Mouse (Mus musculus): ENCODE data around the gene Pabpc1l. TPM values are rescaled to one million over a fixed set of nuclear protein-coding genes. Genes with fewer than 3 reads are reported as not detected.

Gene Pabpc1l
- polyA plus RNA-seq, 2 experiments, result 0.22 TPM; not detected in 1

GRCm38 (mm10) chr2:164073120-164073519 is 47.9 kb downstream of the Pabpc1l start:
- no peak overlapping the region for H3K27ac ChIP-seq
- H3K4me1 ChIP-seq (replicated peaks; ENCODE audit: control insufficient read depth in 2 of 2, insufficient read depth in 2 of 2, low read length in 1 of 2), result peaks cover 3 to 23% of the 10 kb centered on the region in 2 experiments
- no peaks in the 10 kb centered on the region for H3K36me3 ChIP-seq (replicated peaks; ENCODE audit: control insufficient read depth, insufficient read depth, low read depth)
- no peaks in the 10 kb centered on the region for H3K27me3 ChIP-seq (ENCODE audit: control insufficient read depth, insufficient read depth, low read length)
- H3K4me3 ChIP-seq (ENCODE audit: insufficient read depth in 1 of 2, low read depth in 2 of 2, low read length in 2 of 2), result no peak overlapping the region
- no peak overlapping the region for H3K9ac ChIP-seq (replicated peaks)
- no peak overlapping the region for H3K4me2 ChIP-seq (ENCODE audit: low read depth)
- no peaks in the 10 kb centered on the region for H3K9me3 ChIP-seq (ENCODE audit: control insufficient read depth, low read length)
- ATAC-seq (ENCODE audit: insufficient read depth), result no peak
- 89% methylated on average over 7 of the region's 7 CpGs for WGBS (ENCODE audit: insufficient replicate concordance)
- no peak for DNase-seq (ENCODE audit: low read depth in 3 of 3, low spot score in 3 of 3)
- TF ChIP-seq CTCF (IDR thresholded peaks at IDR 0.05; ENCODE audit: low read depth) (no peak), EP300 (IDR thresholded peaks at IDR 0.05; ENCODE audit: low read depth) (no peak)

- TF ChIP-seq CTCF (IDR thresholded peaks at IDR 0.05; ENCODE audit: low read depth) (peak; percentile 96), EP300 (IDR thresholded peaks at IDR 0.05; ENCODE audit: low read depth) (no peak)
- Histone ChIP-seq H3K4me2 (ENCODE audit: low read depth) (peak overlapping the region; percentile 97), H3K9ac (replicated peaks) (peak overlapping the region; percentile 89), H3K9me3 (ENCODE audit: control insufficient read depth, low read length) (no peaks in the 10 kb centered on the region), H3K4me1 (replicated peaks; ENCODE audit: control insufficient read depth in 2 of 2, insufficient read depth in 2 of 2, low read length in 1 of 2) (peaks cover 3 to 23% of the 10 kb centered on the region in 2 experiments), H3K27ac (peak overlapping the region; percentile 55), H3K4me3 (ENCODE audit: insufficient read depth in 1 of 2, low read depth in 2 of 2, low read length in 2 of 2) (peak overlapping the region; percentile 82 to 98), H3K36me3 (replicated peaks; ENCODE audit: control insufficient read depth, insufficient read depth, low read depth) (no peaks in the 10 kb centered on the region), H3K27me3 (ENCODE audit: control insufficient read depth, insufficient read depth, low read length) (no peaks in the 10 kb centered on the region)
- peak; percentile 90 to 94 (median 92) for DNase-seq (ENCODE audit: low read depth in 3 of 3, low spot score in 3 of 3)
- peak; percentile 79 for ATAC-seq (ENCODE audit: insufficient read depth)
- WGBS (ENCODE audit: insufficient replicate concordance), result under 1% methylated on average over 48 of the region's 48 CpGs
Measured at GRCm38 (mm10) chr2:164073918-164074578, 48.8 kb downstream of the Pabpc1l start.

GRCm38 (mm10) chr2:164075088-164075487 is 49.8 kb downstream of the Pabpc1l start:
- Histone ChIP-seq H3K4me2 (ENCODE audit: low read depth) (peak overlapping the region; percentile 97), H3K9me3 (ENCODE audit: control insufficient read depth, low read length) (no peaks in the 10 kb centered on the region), H3K9ac (replicated peaks) (peak overlapping the region; percentile 89), H3K27ac (no peak overlapping the region), H3K27me3 (ENCODE audit: control insufficient read depth, insufficient read depth, low read length) (no peaks in the 10 kb centered on the region), H3K4me3 (ENCODE audit: insufficient read depth in 1 of 2, low read depth in 2 of 2, low read length in 2 of 2) (peak overlapping the region; percentile 82 to 98), H3K4me1 (replicated peaks; ENCODE audit: control insufficient read depth in 2 of 2, insufficient read depth in 2 of 2, low read length in 1 of 2) (peaks cover 0 to 20% of the 10 kb centered on the region in 2 experiments), H3K36me3 (replicated peaks; ENCODE audit: control insufficient read depth, insufficient read depth, low read depth) (peaks cover 6% of the 10 kb centered on the region; the same call in 1 of the 2 replicates)
- TF ChIP-seq EP300 (IDR thresholded peaks at IDR 0.05; ENCODE audit: low read depth) (no peak), CTCF (IDR thresholded peaks at IDR 0.05; ENCODE audit: low read depth) (no peak)
- WGBS (ENCODE audit: insufficient replicate concordance), result 9% methylated on average over 5 of the region's 5 CpGs
- ATAC-seq (ENCODE audit: insufficient read depth), result no peak
- no peak for DNase-seq (ENCODE audit: low read depth in 3 of 3, low spot score in 3 of 3)

- H3K9me3 ChIP-seq (ENCODE audit: control insufficient read depth, low read length), result no peaks in the 10 kb centered on the region
- TF ChIP-seq EP300 (IDR thresholded peaks at IDR 0.05; ENCODE audit: low read depth) (no peak), CTCF (IDR thresholded peaks at IDR 0.05; ENCODE audit: low read depth) (no peak)
- no peak overlapping the region for H3K27ac ChIP-seq
- H3K4me2 ChIP-seq (ENCODE audit: low read depth), result no peak overlapping the region
- H3K36me3 ChIP-seq (replicated peaks; ENCODE audit: control insufficient read depth, insufficient read depth, low read depth), result peaks cover 20% of the 10 kb centered on the region
- H3K9ac ChIP-seq (replicated peaks), result no peak overlapping the region
- DNase-seq (ENCODE audit: low read depth in 3 of 3, low spot score in 3 of 3) (no peak), ATAC-seq (ENCODE audit: insufficient read depth) (no peak)
- H3K4me3 ChIP-seq (ENCODE audit: insufficient read depth in 1 of 2, low read depth in 2 of 2, low read length in 2 of 2), result no peak overlapping the region
- WGBS (ENCODE audit: insufficient replicate concordance), result 74% methylated on average over 8 of the region's 8 CpGs
- H3K27me3 ChIP-seq (ENCODE audit: control insufficient read depth, insufficient read depth, low read length), result no peaks in the 10 kb centered on the region
- H3K4me1 ChIP-seq (replicated peaks; ENCODE audit: control insufficient read depth in 2 of 2, insufficient read depth in 2 of 2, low read length in 1 of 2), result peaks cover 0 to 16% of the 10 kb centered on the region in 2 experiments
Measured at GRCm38 (mm10) chr2:164076874-164077425, 51.7 kb downstream of the Pabpc1l start.

GRCm38 (mm10) chr2:164077875-164078274 is 52.6 kb downstream of the Pabpc1l start:
- no peak overlapping the region for H3K4me3 ChIP-seq (ENCODE audit: insufficient read depth in 1 of 2, low read depth in 2 of 2, low read length in 2 of 2)
- peaks cover 0 to 16% of the 10 kb centered on the region in 2 experiments for H3K4me1 ChIP-seq (replicated peaks; ENCODE audit: control insufficient read depth in 2 of 2, insufficient read depth in 2 of 2, low read length in 1 of 2)
- no peaks in the 10 kb centered on the region for H3K27me3 ChIP-seq (ENCODE audit: control insufficient read depth, insufficient read depth, low read length)
- ATAC-seq (ENCODE audit: insufficient read depth) (no peak), DNase-seq (ENCODE audit: low read depth in 3 of 3, low spot score in 3 of 3) (no peak)
- no peak for TF ChIP-seq EP300 (IDR thresholded peaks at IDR 0.05; ENCODE audit: low read depth)
- TF ChIP-seq CTCF (IDR thresholded peaks at IDR 0.05; ENCODE audit: low read depth), result no peak
- no peak overlapping the region for H3K9ac ChIP-seq (replicated peaks)
- no peaks in the 10 kb centered on the region for H3K9me3 ChIP-seq (ENCODE audit: control insufficient read depth, low read length)
- WGBS (ENCODE audit: insufficient replicate concordance), result 50% methylated on average over 5 of the region's 5 CpGs
- peaks cover 22% of the 10 kb centered on the region for H3K36me3 ChIP-seq (replicated peaks; ENCODE audit: control insufficient read depth, insufficient read depth, low read depth)
- H3K27ac ChIP-seq, result no peak overlapping the region
- H3K4me2 ChIP-seq (ENCODE audit: low read depth), result no peak overlapping the region
